Mouse (Mus musculus) mesoderm, embryonic 11.5 days (tissue): ENCODE measurements around the gene Dydc1.
"Not testable (repeated sequence)": the region's sequence is repeated elsewhere in the genome, so short reads cannot be mapped to it uniquely, and the experiment has no call there.

Experiments
- DNase-seq: peaks from one replicate; pipeline ENCODE4 v3.0.0-alpha.2; 2012; ENCODE audit warnings: low read depth, low spot score

Gene Dydc1

GRCm38 (mm10) chr14:41072229-41072943, at the start of gene Dydc1:
Dydc1 (plus strand) TSS chr14:41072911.
- DNase-seq = peak; percentile 82

GRCm38 (mm10) chr14:41025087-41025486, 47.6 kb upstream of the Dydc1 start:
- no peak for DNase-seq

DNA sequence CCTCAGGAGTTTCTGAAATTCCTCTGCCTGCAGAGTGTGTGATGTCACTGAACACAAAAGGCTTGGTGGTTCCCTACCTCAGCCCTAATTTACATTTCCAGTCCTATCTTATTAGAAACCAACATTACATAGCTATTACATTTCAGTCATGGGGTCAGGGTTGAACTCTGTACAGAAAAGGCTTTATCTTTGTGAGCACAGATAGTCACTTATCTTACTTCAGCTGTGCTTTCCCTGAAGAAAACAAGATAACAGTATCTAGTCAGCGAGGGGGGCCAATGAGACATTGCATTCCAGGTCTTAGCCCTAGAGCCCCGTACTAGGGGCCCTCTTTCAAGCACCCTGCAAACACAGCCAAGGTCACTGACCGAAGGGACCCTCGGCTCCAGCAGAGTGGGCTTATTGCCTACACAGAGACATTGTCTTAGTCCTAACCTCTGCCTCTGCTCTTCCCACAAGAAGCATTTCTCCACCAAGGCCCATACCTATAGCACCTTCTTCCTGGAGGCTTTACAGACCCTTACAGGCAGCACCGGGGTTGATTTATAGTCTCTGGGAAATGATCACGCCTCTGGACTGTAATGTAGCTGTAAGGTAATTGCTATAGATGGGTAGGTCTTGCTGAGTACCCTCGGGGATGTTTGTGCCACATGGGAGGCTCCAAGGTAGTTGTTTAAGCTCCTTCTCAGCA, 47.0 kb upstream of the Dydc1 start:
- DNase-seq = no peak

DNA sequence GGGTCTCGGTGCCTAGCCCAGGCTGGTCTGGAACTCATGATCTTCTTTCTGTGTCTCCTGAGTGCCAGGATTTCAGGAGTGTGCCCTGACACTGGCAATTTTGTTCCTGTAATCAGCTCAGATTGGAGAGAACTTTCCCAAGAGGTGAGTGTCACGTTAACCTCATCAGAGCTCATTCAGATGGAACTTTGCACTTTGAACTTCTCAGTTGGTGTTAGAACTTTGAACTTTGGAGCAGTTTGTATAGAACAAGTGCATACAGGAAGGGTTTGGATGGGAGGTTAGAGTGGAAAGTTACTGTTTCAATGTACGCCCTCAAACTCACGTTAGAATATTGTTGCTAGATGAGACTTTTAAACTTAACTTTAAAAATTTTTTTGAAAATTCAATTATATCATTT, 43.4 kb upstream of the Dydc1 start:
- DNase-seq = no peak

- no peak for DNase-seq
Measured at GRCm38 (mm10) chr14:41030989-41031513, 41.7 kb upstream of the Dydc1 start.

GRCm38 (mm10) chr14:41033135-41034110, 39.3 kb upstream of the Dydc1 start:
- peak; percentile 91 for DNase-seq

DNA sequence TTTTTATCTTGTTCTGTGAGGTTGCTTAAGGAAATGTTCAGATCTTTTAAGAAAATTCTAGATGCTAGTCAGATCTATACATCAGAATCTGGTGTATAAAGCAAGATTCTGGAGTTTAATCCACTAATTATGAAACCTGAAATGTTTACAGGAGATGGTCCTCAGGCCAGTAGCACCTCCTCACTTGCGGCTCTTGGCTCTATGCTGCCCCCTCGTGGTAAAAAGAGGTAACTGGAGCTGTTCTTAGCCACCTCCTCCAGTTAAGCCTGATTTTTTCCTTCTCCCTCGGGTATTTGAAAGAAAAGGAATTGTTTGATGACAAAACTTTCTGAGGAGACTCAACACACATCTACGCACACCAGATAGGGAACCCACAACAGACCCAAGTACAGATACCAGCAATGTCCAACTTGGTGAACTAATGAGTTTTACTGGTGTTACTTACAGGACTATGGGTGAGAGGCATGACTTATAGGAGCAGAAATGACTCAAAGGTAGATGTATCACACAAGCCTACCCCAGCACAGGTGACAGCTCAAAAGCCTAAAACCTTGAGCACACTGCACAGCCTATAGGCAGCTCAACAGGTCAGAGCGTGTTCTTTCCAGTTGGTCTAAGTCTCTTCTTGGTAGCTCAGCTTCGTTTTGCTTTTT, 37.4 kb upstream of the Dydc1 start:
- DNase-seq = peak; percentile 73

DNA sequence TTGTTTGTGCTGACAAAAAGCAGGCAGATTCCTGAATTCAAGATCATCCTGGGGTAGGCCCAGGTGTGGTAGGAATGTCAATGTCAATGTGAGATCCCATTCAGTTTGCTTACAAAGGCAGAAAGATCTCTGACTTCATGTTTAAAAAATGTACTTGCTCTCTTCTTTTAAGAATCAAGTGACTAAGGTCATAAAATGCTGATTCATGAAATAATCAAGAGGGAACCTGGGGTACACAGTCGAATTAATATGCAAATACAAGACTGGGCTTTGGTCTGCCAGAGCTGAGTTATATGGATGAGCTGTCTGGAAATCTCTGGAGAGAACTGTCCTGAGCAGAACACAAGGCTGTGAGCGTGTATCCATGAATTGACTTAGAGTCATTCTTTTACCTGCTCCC, 25.3 kb upstream of the Dydc1 start:
- no peak for DNase-seq

DNA sequence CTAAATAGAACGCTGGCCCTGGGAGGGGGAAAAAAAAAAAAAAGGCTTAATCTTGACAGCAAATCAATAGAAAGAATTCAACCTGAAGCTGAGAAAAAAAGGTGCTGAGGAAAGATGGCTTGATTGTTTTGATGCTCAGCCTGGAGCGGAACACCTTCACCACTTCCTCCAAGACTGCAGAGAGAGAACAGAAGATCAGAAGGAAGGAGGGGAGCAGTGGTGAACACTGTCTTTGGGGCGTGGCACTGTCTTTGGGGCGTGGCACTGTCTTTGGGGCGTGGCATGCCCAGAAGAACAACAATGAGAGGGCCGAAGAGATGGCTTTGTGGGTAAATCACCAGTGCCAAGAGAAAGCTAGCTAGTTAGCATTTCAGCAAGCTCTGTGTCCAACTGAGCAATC, 22.2 kb upstream of the Dydc1 start:
- no peak for DNase-seq

GRCm38 (mm10) chr14:41052481-41052880, 20.2 kb upstream of the Dydc1 start:
- DNase-seq = no peak

DNA sequence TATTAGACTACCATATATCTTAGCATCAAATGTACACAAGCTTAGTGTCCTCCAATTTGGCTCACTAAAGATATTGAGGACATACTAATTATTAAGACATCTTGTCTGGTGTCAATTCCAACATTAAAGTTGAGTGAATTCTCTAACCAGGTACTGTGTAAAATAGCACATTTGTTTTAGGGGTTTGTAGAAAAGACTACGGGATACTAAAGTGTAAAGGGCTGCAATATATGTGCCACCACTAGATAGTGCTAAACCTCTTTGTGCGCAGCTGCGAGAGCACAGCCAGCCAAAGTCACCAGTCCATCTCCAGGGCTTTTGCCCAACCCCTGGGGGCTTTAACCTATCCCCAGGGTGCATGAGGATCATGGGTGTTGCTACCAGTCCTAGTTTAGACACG, 19.5 kb upstream of the Dydc1 start:
- DNase-seq = not testable (repeated sequence)

DNA sequence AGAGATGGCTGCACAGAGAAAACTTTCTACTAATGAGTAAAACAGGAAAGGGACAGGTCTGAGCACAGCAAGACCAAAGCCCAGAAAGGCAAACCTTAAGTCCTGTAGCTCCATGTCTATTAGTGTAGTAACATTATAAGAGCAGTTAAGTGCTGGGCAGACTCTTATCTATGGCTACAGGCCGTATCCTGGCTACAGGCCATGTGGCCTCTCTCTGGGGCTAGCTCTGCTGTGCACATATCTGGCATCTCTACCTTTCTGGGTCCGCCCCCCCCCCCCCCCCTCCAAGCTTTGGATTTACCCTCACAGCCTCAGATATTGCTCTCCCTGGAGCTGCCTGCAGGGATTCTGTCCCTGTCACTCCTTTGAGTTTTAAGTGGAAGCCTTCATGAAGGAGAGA, 7.5 kb upstream of the Dydc1 start:
- no peak for DNase-seq

DNA sequence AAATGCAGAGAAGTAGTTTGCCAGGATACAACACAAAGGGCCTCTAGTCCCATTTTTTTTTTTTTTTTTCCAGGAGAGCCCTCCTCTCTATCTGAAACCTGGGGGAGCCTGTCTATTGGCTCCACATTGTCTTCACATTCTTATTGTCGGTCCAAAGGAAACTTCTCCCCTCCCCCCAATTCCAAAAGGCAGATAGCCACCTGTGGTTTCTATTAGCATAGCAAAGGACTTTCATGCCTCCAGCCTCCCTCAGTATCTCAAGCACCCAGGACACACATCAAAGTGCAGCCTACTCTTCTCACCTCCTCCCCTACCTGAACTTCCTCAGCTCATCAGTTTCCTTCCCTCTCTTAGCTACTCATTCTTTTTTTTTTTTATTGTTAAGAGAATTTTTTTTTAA, 6.3 kb upstream of the Dydc1 start:
- no peak for DNase-seq

- DNase-seq = no peak
Measured at GRCm38 (mm10) chr14:41069108-41069507, 3.6 kb upstream of the Dydc1 start, which contains the start of gene Dydc2. Dydc2 (minus strand) TSS chr14:41069208.

DNA sequence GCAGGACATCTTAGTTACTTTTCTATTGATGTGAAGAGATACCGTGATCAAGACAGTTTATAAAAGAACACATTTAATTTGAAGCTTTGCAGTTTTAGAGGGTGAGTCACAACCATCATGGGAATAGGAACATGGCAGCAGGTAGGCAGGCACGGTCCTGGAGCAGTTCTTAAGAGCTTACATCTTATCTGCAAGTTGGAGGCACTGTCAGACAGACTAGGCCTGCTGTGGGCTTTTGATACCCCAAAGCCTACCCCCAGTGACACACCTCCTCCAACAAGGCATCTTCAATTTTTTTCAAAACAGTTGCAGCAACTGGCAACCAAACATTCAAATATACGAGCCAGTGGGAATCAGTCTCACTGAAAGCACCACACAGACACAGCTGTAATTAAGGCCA, 2.4 kb upstream of the Dydc1 start:
- no peak for DNase-seq

DNA sequence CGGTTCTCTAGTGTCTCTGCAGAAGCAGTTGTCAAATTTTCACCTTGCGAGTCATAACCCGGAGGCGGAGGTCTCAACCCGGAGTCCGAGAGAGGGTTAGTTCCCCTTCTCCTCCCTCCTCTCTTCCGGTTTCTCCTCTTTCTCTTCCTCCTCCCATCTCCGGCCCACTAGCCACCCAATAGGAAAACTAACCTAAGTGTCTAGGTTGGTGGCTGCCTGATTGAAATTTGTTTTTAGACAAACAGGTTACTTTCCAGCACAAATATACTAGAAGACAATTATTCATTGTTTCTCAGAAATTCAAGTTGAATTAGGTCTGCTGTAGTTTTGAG, 199 bp downstream of the Dydc1 start:
- DNase-seq = no peak

- DNase-seq = no peak
Measured at GRCm38 (mm10) chr14:41082408-41082807, 9.7 kb downstream of the Dydc1 start.

GRCm38 (mm10) chr14:41087509-41087908, 14.8 kb downstream of the Dydc1 start:
- DNase-seq = peak; percentile 11

DNA sequence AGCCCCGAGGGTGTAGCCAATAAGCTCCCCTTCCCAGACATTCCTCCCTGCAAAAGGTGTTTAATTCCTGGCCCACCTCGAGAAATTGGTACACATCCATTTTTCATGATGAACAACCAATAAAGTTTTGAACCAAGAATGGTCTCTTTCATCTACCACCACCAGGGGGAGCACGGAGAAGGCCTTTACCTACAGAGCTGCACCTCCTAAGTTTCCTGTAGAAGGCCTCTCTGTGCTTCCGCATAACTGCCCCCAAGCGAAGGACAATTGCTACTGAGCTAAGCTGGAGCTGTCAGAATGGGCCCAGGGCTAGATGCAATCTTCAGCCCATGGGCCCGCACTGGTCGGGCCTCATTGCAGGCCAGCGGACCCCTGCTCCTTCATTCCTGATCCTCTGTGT, 18.1 kb downstream of the Dydc1 start:
- peak; percentile 15 for DNase-seq

GRCm38 (mm10) chr14:41094114-41094513, 21.4 kb downstream of the Dydc1 start:
- DNase-seq = no peak

DNA sequence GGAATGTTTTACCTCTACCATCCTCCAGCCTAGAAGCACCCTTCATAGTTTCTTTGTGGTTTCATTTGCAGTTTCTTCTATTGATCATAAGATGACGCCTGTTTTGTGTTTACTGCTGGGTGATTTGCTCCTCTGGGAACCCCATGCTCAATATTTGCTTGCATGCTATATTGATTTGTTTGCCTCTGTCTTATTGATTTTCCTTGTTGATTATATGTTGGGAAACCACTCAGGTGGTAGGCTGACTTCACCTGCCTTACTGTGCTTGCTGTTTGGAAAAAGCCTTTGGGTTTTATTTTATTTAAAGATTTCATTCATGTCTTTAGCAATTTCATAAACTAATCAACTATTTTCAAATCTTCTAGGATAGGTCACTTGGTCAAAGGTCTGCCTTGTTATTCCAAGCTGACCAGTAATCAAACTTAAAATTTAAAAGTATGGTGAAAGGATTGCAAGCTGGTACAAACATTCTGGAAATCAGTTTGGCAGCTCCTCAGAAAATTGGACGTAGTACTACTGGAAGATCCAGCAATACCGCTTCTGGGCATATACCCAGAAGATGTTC, 23.7 kb downstream of the Dydc1 start:
- DNase-seq = no peak
